Mouse (Mus musculus) 416B (cell line): Measurements from ENCODE around the gene Exoc3l4.

Experiments
- DNase-seq: peaks from one replicate; pipeline ENCODE4 v3.0.0; 2011; ENCODE audit warnings: low read depth

The Exoc3l4 gene

GRCm38 (mm10) chr12:111416921-111417779, at the start of gene Exoc3l4:
Exoc3l4 (plus strand) TSS chr12:111417017.
- no peak for DNase-seq

GRCm38 (mm10) chr12:111367065-111367464, 49.8 kb upstream of the Exoc3l4 start:
- DNase-seq = no peak

- DNase-seq = peak; percentile 85
Observed at GRCm38 (mm10) chr12:111370249-111370648, 46.6 kb upstream of the Exoc3l4 start.

- DNase-seq = no peak
Observed at GRCm38 (mm10) chr12:111371905-111372304, 44.9 kb upstream of the Exoc3l4 start.

- no peak for DNase-seq
Observed at GRCm38 (mm10) chr12:111373411-111373810, 43.4 kb upstream of the Exoc3l4 start.

GRCm38 (mm10) chr12:111374727-111375126, 42.1 kb upstream of the Exoc3l4 start:
- no peak for DNase-seq

- DNase-seq = no peak
Observed at GRCm38 (mm10) chr12:111375559-111375958, 41.3 kb upstream of the Exoc3l4 start.

- DNase-seq = peak; percentile 78
Observed at GRCm38 (mm10) chr12:111376053-111376452, 40.8 kb upstream of the Exoc3l4 start.

- DNase-seq = peak; percentile 29
Observed at GRCm38 (mm10) chr12:111376826-111377331, 39.9 kb upstream of the Exoc3l4 start.

GRCm38 (mm10) chr12:111377376-111377973, 39.3 kb upstream of the Exoc3l4 start, which contains the start of gene Cdc42bpb:
Cdc42bpb (minus strand) TSS chr12:111377718.
- peak; percentile 82 for DNase-seq

GRCm38 (mm10) chr12:111377986-111378490, 38.8 kb upstream of the Exoc3l4 start:
- no peak for DNase-seq

GRCm38 (mm10) chr12:111378812-111379211, 38.0 kb upstream of the Exoc3l4 start:
- no peak for DNase-seq

GRCm38 (mm10) chr12:111385883-111386641, 30.8 kb upstream of the Exoc3l4 start:
- DNase-seq = no peak

GRCm38 (mm10) chr12:111386642-111387120, 30.1 kb upstream of the Exoc3l4 start:
- peak; percentile 76 for DNase-seq

- no peak for DNase-seq
Observed at GRCm38 (mm10) chr12:111387146-111387545, 29.7 kb upstream of the Exoc3l4 start.

- no peak for DNase-seq
Observed at GRCm38 (mm10) chr12:111394008-111394407, 22.8 kb upstream of the Exoc3l4 start.

GRCm38 (mm10) chr12:111396997-111397396, 19.8 kb upstream of the Exoc3l4 start:
- no peak for DNase-seq

GRCm38 (mm10) chr12:111401454-111402184, 15.2 kb upstream of the Exoc3l4 start:
- peak; percentile 84 for DNase-seq

GRCm38 (mm10) chr12:111404880-111405279, 11.9 kb upstream of the Exoc3l4 start:
- no peak for DNase-seq

- no peak for DNase-seq
Observed at GRCm38 (mm10) chr12:111406622-111407021, 10.2 kb upstream of the Exoc3l4 start, which contains the start of gene Lbhd2. Lbhd2 (plus strand) TSS chr12:111406809.

- DNase-seq = no peak
Observed at GRCm38 (mm10) chr12:111409583-111409982, 7.2 kb upstream of the Exoc3l4 start.
